Mouse (Mus musculus): Measurements from ENCODE around the gene Cmah. TPM values are rescaled to one million over a fixed set of nuclear protein-coding genes. Genes with fewer than 3 reads are reported as not detected.
A peak's percentile ranks its signal among the peaks of the same experiment; 100 is the strongest.

Gene Cmah
- polyA plus RNA-seq, 1 experiment from 2014 or later: 0.21 TPM

- H3K4me3 ChIP-seq: no peak overlapping the region
- no peaks in the 10 kb centered on the region for H3K9me3 ChIP-seq
- H3K4me1 ChIP-seq: peaks cover 5% of the 10 kb centered on the region; the same call in 1 of the 2 replicates
- H3K36me3 ChIP-seq: no peaks in the 10 kb centered on the region
- DNase-seq (ENCODE audit: low spot score): no peak
- H3K27ac ChIP-seq: no peak overlapping the region
- no peaks in the 10 kb centered on the region for H3K27me3 ChIP-seq (ENCODE audit: insufficient read depth, poor library complexity, severe bottlenecking)
- 82% methylated on average over 4 of the region's 4 CpGs for WGBS
These were observed 116.7 kb downstream of the Cmah start for GRCm38 (mm10) chr13:24443763-24444347.

DNA sequence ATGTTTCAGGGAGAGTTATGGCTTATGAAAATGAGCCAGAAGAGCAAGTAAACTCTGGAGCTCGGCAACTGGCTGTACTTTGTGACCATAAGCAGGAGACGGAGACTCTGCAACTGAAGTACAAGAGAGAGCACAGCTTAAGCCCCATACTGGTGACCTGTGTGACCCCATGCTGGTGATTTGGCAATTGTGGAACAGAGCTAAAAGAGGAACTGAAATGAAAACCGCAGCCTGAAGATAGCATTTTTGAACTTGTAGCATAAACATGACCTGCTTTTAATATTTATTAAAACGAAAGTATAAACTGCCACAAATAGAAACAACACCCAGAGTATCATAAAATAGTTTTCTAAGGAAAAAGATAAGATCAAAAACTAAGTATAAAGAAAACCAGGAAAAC lies 117.5 kb downstream of the Cmah start:
- Histone ChIP-seq H3K4me1 (peaks cover 5% of the 10 kb centered on the region; the same call in 1 of the 2 replicates), H3K27ac (no peak overlapping the region), H3K4me3 (no peak overlapping the region), H3K9me3 (no peaks in the 10 kb centered on the region), H3K27me3 (ENCODE audit: insufficient read depth, poor library complexity, severe bottlenecking) (no peaks in the 10 kb centered on the region), H3K36me3 (no peaks in the 10 kb centered on the region)
- 76% methylated on average over 4 of the region's 4 CpGs for WGBS
- no peak for DNase-seq (ENCODE audit: low spot score)

GRCm38 (mm10) chr13:24445166-24445565 lies 118.0 kb downstream of the Cmah start:
- Histone ChIP-seq H3K9me3 (no peaks in the 10 kb centered on the region), H3K36me3 (no peaks in the 10 kb centered on the region), H3K27me3 (ENCODE audit: insufficient read depth, poor library complexity, severe bottlenecking) (no peaks in the 10 kb centered on the region), H3K4me1 (peaks cover 5% of the 10 kb centered on the region; the same call in 1 of the 2 replicates), H3K27ac (no peak overlapping the region), H3K4me3 (no peak overlapping the region)
- DNase-seq (ENCODE audit: low spot score): no peak
- WGBS: 88% methylated on average over 3 of the region's 3 CpGs

GRCm38 (mm10) chr13:24446081-24446480 lies 118.9 kb downstream of the Cmah start:
- 78% methylated on average over 4 of the region's 4 CpGs for WGBS
- no peak for DNase-seq (ENCODE audit: low spot score)
- H3K36me3 ChIP-seq: no peaks in the 10 kb centered on the region
- H3K27me3 ChIP-seq (ENCODE audit: insufficient read depth, poor library complexity, severe bottlenecking): no peaks in the 10 kb centered on the region
- no peak overlapping the region for H3K4me3 ChIP-seq
- H3K9me3 ChIP-seq: no peaks in the 10 kb centered on the region
- peaks cover 5% of the 10 kb centered on the region; the same call in 1 of the 2 replicates for H3K4me1 ChIP-seq
- no peak overlapping the region for H3K27ac ChIP-seq

GRCm38 (mm10) chr13:24447043-24447442 lies 119.8 kb downstream of the Cmah start:
- Histone ChIP-seq H3K36me3 (no peaks in the 10 kb centered on the region), H3K27ac (no peak overlapping the region), H3K4me1 (peaks cover 5% of the 10 kb centered on the region; the same call in 1 of the 2 replicates), H3K9me3 (no peaks in the 10 kb centered on the region), H3K4me3 (no peak overlapping the region), H3K27me3 (ENCODE audit: insufficient read depth, poor library complexity, severe bottlenecking) (no peaks in the 10 kb centered on the region)
- no peak for DNase-seq (ENCODE audit: low spot score)
- 68% methylated on average over 5 of the region's 5 CpGs for WGBS

GRCm38 (mm10) chr13:24448578-24448977 lies 121.4 kb downstream of the Cmah start:
- no peaks in the 10 kb centered on the region; the same call in 1 of the 2 replicates for H3K4me1 ChIP-seq
- no peak for DNase-seq (ENCODE audit: low spot score)
- no peak overlapping the region for H3K4me3 ChIP-seq
- H3K9me3 ChIP-seq: no peaks in the 10 kb centered on the region
- H3K27ac ChIP-seq: no peak overlapping the region
- 65% methylated on average over 6 of the region's 6 CpGs for WGBS
- no peaks in the 10 kb centered on the region for H3K36me3 ChIP-seq
- no peaks in the 10 kb centered on the region for H3K27me3 ChIP-seq (ENCODE audit: insufficient read depth, poor library complexity, severe bottlenecking)

DNA sequence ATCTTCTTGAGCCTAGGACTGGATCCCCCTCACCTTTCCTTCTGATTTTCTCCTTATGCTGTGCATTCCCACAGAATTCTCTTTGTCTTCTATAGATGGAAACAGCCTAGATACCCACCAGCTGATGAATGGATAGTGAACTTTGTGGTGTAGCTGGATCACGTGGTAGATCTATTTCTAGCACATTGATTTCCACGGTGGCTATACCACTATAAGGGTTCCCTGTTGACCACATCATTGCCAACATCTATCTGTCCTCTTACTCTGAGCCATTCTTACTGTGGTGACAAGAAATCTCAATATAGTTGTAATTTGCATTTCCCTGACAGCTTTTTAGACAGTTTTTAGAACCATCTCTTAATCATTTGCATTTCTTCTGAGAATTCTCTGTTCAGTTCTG lies 124.3 kb downstream of the Cmah start:
- WGBS: 73% methylated on average over 2 of the region's 2 CpGs
- no peaks in the 10 kb centered on the region for H3K4me1 ChIP-seq
- DNase-seq (ENCODE audit: low spot score): no peak
- H3K9me3 ChIP-seq: no peaks in the 10 kb centered on the region
- no peak overlapping the region for H3K4me3 ChIP-seq
- no peak overlapping the region for H3K27ac ChIP-seq
- no peaks in the 10 kb centered on the region for H3K36me3 ChIP-seq
- no peaks in the 10 kb centered on the region for H3K27me3 ChIP-seq (ENCODE audit: insufficient read depth, poor library complexity, severe bottlenecking)

DNA sequence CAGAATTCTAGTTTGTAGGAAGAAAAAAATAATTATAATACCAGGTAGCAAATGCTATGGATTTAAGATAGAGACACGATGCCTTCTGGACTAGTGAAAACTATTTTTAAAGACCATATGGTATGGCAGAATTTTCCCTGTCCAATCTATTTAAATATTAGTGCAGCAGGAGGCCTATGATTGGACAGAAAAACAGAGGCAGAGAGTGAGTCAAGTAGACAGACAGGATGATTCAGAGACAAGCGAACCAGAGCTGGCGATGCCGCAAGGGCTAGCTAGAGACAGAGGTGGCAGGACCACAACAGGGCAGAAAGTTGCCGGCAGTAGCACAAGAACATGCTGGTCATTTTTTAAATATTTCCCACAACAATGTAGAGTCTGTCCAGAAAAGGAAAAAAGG lies 126.5 kb downstream of the Cmah start:
- Histone ChIP-seq H3K9me3 (no peaks in the 10 kb centered on the region), H3K27ac (no peak overlapping the region), H3K4me3 (no peak overlapping the region), H3K4me1 (no peaks in the 10 kb centered on the region), H3K36me3 (no peaks in the 10 kb centered on the region), H3K27me3 (ENCODE audit: insufficient read depth, poor library complexity, severe bottlenecking) (no peaks in the 10 kb centered on the region)
- 94% methylated on average over 5 of the region's 5 CpGs for WGBS
- no peak for DNase-seq (ENCODE audit: low spot score)

GRCm38 (mm10) chr13:24456385-24456784 lies 129.2 kb downstream of the Cmah start:
- no peaks in the 10 kb centered on the region for H3K4me1 ChIP-seq
- no peaks in the 10 kb centered on the region for H3K9me3 ChIP-seq
- no peaks in the 10 kb centered on the region for H3K36me3 ChIP-seq
- H3K27ac ChIP-seq: no peak overlapping the region
- no peak for DNase-seq (ENCODE audit: low spot score)
- H3K4me3 ChIP-seq: no peak overlapping the region
- no peaks in the 10 kb centered on the region for H3K27me3 ChIP-seq (ENCODE audit: insufficient read depth, poor library complexity, severe bottlenecking)
- 62% methylated on average over 4 of the region's 4 CpGs for WGBS

DNA sequence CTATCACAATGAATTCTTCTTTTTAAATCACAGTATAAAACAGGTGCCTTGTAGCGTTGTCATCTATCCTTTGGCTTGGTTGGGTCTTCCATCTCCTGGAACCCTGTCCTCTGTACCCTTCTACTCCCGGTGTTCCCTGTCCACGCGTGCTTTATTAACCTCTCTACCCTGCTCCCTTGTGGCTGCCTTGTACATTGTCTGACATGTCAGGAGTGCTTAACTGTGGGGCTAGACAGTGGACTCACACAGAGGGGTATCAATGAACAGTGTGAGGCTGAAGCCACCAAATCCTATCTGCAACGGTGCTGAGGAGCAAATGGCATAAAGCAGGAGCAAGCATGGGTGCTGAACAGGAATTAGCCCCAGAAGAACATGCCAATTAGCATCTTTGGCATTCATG lies 133.3 kb downstream of the Cmah start:
- DNase-seq (ENCODE audit: low spot score): no peak
- Histone ChIP-seq H3K36me3 (no peaks in the 10 kb centered on the region), H3K27me3 (ENCODE audit: insufficient read depth, poor library complexity, severe bottlenecking) (no peaks in the 10 kb centered on the region), H3K4me1 (peaks cover 8% of the 10 kb centered on the region), H3K9me3 (no peaks in the 10 kb centered on the region), H3K27ac (no peak overlapping the region), H3K4me3 (no peak overlapping the region)
- WGBS: 84% methylated on average over 5 of the region's 5 CpGs

- H3K27me3 ChIP-seq (ENCODE audit: insufficient read depth, poor library complexity, severe bottlenecking): no peaks in the 10 kb centered on the region
- 71% methylated on average over 7 of the region's 7 CpGs for WGBS
- H3K4me1 ChIP-seq: peaks cover 8% of the 10 kb centered on the region
- DNase-seq (ENCODE audit: low spot score): no peak
- no peaks in the 10 kb centered on the region for H3K9me3 ChIP-seq
- no peak overlapping the region for H3K4me3 ChIP-seq
- H3K36me3 ChIP-seq: no peaks in the 10 kb centered on the region
- no peak overlapping the region for H3K27ac ChIP-seq
These were observed 136.6 kb downstream of the Cmah start for GRCm38 (mm10) chr13:24463767-24464166.

- no peaks in the 10 kb centered on the region for H3K36me3 ChIP-seq
- no peak for DNase-seq (ENCODE audit: low spot score)
- H3K27me3 ChIP-seq (ENCODE audit: insufficient read depth, poor library complexity, severe bottlenecking): no peaks in the 10 kb centered on the region
- no peak overlapping the region for H3K4me3 ChIP-seq
- 86% methylated on average over 9 of the region's 9 CpGs for WGBS
- no peaks in the 10 kb centered on the region for H3K9me3 ChIP-seq
- peaks cover 8% of the 10 kb centered on the region for H3K4me1 ChIP-seq
- H3K27ac ChIP-seq: no peak overlapping the region
These were observed 138.8 kb downstream of the Cmah start for GRCm38 (mm10) chr13:24466027-24466426.

- WGBS: 66% methylated on average over 4 of the region's 4 CpGs
- no peaks in the 10 kb centered on the region for H3K9me3 ChIP-seq
These were observed 140.6 kb downstream of the Cmah start for GRCm38 (mm10) chr13:24467806-24468205.

DNA sequence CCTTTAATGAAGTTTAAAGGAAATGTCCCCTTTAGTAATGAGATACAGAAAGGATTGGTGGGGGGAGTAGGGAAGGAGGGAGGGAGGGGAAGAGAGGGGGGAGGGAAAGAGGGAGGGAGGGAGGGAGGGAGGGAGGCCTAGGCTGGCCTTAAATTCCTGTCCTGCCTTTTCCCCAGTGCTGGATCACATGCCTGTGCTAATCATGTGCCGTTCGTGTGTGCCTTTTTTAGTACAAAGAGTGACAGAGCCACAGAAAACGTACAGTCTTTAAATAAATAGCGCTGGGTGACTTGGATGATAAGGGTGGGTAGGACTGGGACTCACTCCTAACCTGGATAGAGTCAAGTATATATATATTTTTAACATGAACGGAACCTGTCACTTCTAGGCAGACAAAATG lies 150.4 kb downstream of the Cmah start:
- H3K36me3 ChIP-seq: no peaks in the 10 kb centered on the region
- H3K27ac ChIP-seq: peak overlapping the region; percentile 75
- peaks cover 29% of the 10 kb centered on the region for H3K4me1 ChIP-seq
- WGBS: 25% methylated on average over 5 of the region's 5 CpGs
- no peak overlapping the region for H3K4me3 ChIP-seq
- DNase-seq (ENCODE audit: low spot score): no peak
- no peaks in the 10 kb centered on the region for H3K27me3 ChIP-seq (ENCODE audit: insufficient read depth, poor library complexity, severe bottlenecking)
- H3K9me3 ChIP-seq: no peaks in the 10 kb centered on the region

More at GRCm38 (mm10) chr13:24467806-24468205, 140.6 kb downstream of the Cmah start:
- Histone ChIP-seq H3K4me3 (no peak overlapping the region), H3K27ac (no peak overlapping the region), H3K4me1 (peaks cover under 1% of the 10 kb centered on the region; the same call in 1 of the 2 replicates), H3K27me3 (ENCODE audit: insufficient read depth, poor library complexity, severe bottlenecking) (no peaks in the 10 kb centered on the region), H3K36me3 (no peaks in the 10 kb centered on the region)
- DNase-seq (ENCODE audit: low spot score): no peak
